Mouse (Mus musculus): ENCODE data around the gene Zfp558.
"Not testable (repeated sequence)": the region's sequence is repeated elsewhere in the genome, so short reads cannot be mapped to it uniquely, and the experiment has no call there.

Zfp558 gene

GRCm38 (mm10) chr9:18478168-18478567 is at the start of gene Zfp558, which contains the start of gene Mbd3l1:
Zfp558 (minus strand) TSS chr9:18478268.
Mbd3l1 (plus strand) TSS chr9:18478359.
- no peak for DNase-seq (ENCODE audit: low read depth)

- no peak for DNase-seq (ENCODE audit: low read depth)
Measured at GRCm38 (mm10) chr9:18508098-18508497, 30.0 kb upstream of the Zfp558 start.

- peak; percentile 62 for DNase-seq (ENCODE audit: low read depth)
Measured at GRCm38 (mm10) chr9:18473324-18474128, 4.5 kb downstream of the Zfp558 start.

GRCm38 (mm10) chr9:18468005-18468404 is 10.1 kb downstream of the Zfp558 start:
- DNase-seq (ENCODE audit: low read depth) = no peak

GRCm38 (mm10) chr9:18467350-18467749 is 10.7 kb downstream of the Zfp558 start:
- DNase-seq (ENCODE audit: low read depth) = no peak

- no peak for DNase-seq (ENCODE audit: low read depth)
Measured at GRCm38 (mm10) chr9:18456520-18456919, 21.5 kb downstream of the Zfp558 start.

- no peak for DNase-seq (ENCODE audit: low read depth)
Measured at GRCm38 (mm10) chr9:18431687-18432086, 46.4 kb downstream of the Zfp558 start.

GRCm38 (mm10) chr9:18430354-18430753 is 47.7 kb downstream of the Zfp558 start, which contains the start of gene Mbd3l2:
Mbd3l2 (plus strand) TSS chr9:18430654.
- no peak for DNase-seq (ENCODE audit: low read depth)

- not testable (repeated sequence) for DNase-seq (ENCODE audit: low read depth)
Measured at GRCm38 (mm10) chr9:18412371-18412770, 65.7 kb downstream of the Zfp558 start.

Data from c-Kit-positive CD71-negative TER-119-negative erythroid progenitor cells, embryonic 14.5 days (primary cell).